Mouse (Mus musculus) ES-Bruce4 (cell line): ENCODE results near the gene 2410002F23Rik. TPM values are rescaled to one million over a fixed set of nuclear protein-coding genes. Genes with fewer than 3 reads are reported as not detected.
A peak's percentile ranks its signal among the peaks of the same experiment; 100 is the strongest.
"Not testable (repeated sequence)": the region's sequence is repeated elsewhere in the genome, so short reads cannot be mapped to it uniquely, and the experiment has no call there.

Source experiments
- H3K27ac ChIP-seq: 2 replicates; pipeline ENCODE4 v1.5.1; 2012; ENCODE audit warnings: low read length, inconsistent platforms; ENCODE audit not compliant: insufficient read depth
- H3K27me3 ChIP-seq: 2 replicates; pipeline ENCODE4 v1.6.1; 2012; ENCODE audit warnings: mild to moderate bottlenecking, low read length, inconsistent platforms; ENCODE audit not compliant: control insufficient read depth, poor library complexity, insufficient read depth, severe bottlenecking
- H3K36me3 ChIP-seq: 2 replicates; pipeline ENCODE4 v1.6.1; 2012; ENCODE audit warnings: inconsistent platforms, mild to moderate bottlenecking, low read length, moderate library complexity; ENCODE audit not compliant: control insufficient read depth, poor library complexity, insufficient read depth, severe bottlenecking
- H3K4me1 ChIP-seq: one replicate; pipeline ENCODE4 v1.8.1; 2011; ENCODE audit warnings: low read length; ENCODE audit not compliant: control insufficient read depth, insufficient read depth
- H3K4me3 ChIP-seq: 2 replicates; pipeline ENCODE4 v1.5.1; 2011; ENCODE audit warnings: low read depth, mild to moderate bottlenecking, low read length
- H3K9ac ChIP-seq: 2 replicates; pipeline ENCODE4 v1.6.1; 2012; ENCODE audit warnings: low read depth, mild to moderate bottlenecking, inconsistent platforms; ENCODE audit not compliant: poor library complexity, severe bottlenecking
- H3K9me3 ChIP-seq: replicated peaks from 2 replicates; pipeline ENCODE4 v1.6.1; 2012; ENCODE audit warnings: mild to moderate bottlenecking, low read length, inconsistent platforms; ENCODE audit not compliant: control insufficient read depth, poor library complexity, insufficient read depth, severe bottlenecking
- CTCF ChIP-seq: IDR thresholded peaks from one replicate; pipeline ENCODE4 v1.8.1; 2011; ENCODE audit warnings: low read depth, low read length
- EP300 ChIP-seq: IDR thresholded peaks from 2 replicates; pipeline ENCODE4 v1.6.1; 2011; ENCODE audit warnings: low read depth, low read length; ENCODE audit not compliant: insufficient read depth
- POLR2A ChIP-seq: IDR thresholded peaks from one replicate; pipeline ENCODE4 v1.8.1; 2011; ENCODE audit warnings: low read length; ENCODE audit not compliant: insufficient read depth
- polyA plus RNA-seq: library from polyadenylated mRNA; stranded (reverse); fragments of >200 nt; gene quantifications from 2 replicates; pipeline ENCODE4 v1.2.4, GENCODE M21; 2011; ENCODE audit warnings: low read depth; ENCODE audit not compliant: missing spikeins, insufficient read depth, insufficient read length

The 2410002F23Rik gene
- polyA plus RNA-seq, 1 experiment, result 76.7 TPM

DNA sequence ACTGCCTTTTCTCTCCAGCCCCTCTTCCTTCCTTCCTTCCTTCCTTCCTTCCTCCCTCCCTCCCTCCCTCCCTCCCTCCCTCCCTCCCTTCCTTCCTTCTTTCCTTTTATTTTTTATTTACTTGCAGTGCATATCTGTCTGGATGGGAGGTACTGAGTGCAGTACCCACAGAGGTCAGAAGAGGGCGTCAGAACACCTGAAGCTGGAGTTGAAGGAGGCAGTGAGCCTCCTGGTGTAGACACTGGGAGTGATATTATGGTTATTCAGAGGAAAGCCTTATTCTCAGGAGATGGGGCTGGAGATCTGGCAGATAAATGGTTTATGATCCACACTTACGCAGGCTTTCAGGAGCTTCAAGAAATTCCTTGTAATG, 30.7 kb downstream of the 2410002F23Rik start:
- TF ChIP-seq POLR2A, result no peak
- TF ChIP-seq EP300, result no peak
- peak; percentile 79 for TF ChIP-seq CTCF
- Histone ChIP-seq H3K36me3 (no peaks in the 10 kb centered on the region), H3K9ac (no peak overlapping the region), H3K9me3 (no peaks in the 10 kb centered on the region), H3K4me1 (peaks cover 2% of the 10 kb centered on the region), H3K4me3 (no peak overlapping the region), H3K27me3 (no peaks in the 10 kb centered on the region), H3K27ac (no peak overlapping the region)

DNA sequence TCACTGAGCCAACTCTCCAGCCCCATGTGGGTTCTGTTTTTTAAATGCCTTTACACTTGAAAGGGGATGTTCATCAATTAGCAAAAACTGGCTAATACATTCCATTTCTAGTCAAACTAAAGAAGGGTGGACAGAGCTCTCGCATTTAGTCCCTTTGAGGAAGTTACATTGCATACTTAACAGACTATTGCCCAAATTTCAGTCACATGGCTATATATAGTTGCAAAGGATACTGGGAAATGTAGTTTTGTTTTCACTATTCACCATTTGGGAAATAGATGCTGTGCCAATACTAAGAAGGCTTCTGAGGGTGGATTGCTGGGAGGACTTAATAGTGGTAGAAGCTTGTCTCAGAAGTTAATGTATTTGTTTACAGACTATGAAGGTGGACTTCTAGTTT, 34.4 kb downstream of the 2410002F23Rik start:
- Histone ChIP-seq H3K4me1 (no peaks in the 10 kb centered on the region), H3K27ac (no peak overlapping the region), H3K9ac (no peak overlapping the region), H3K4me3 (no peak overlapping the region), H3K9me3 (no peaks in the 10 kb centered on the region), H3K27me3 (no peaks in the 10 kb centered on the region), H3K36me3 (no peaks in the 10 kb centered on the region)
- TF ChIP-seq EP300 (no peak), POLR2A (no peak), CTCF (no peak)

DNA sequence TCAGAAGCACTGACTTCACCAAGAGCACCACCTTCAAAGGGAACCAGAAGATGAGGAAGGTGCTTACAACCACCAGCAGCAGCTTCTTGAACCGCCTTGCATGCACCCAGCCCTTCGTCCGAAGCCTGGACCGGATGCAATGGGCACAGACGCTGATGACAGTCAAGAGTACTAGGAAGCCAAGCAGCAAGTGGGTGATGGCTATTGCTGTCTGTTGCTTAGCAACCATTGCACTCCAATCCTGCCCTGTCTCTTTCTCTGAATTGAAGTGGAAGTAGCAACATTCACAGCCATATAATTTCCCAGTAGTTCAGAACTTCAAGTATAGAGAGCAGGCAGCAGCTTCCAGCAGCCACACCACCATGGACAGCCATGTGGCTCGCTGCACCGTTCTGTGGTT, 35.1 kb downstream of the 2410002F23Rik start:
- no peaks in the 10 kb centered on the region for H3K36me3 ChIP-seq
- H3K9me3 ChIP-seq, result no peaks in the 10 kb centered on the region
- H3K4me3 ChIP-seq, result no peak overlapping the region
- no peaks in the 10 kb centered on the region for H3K27me3 ChIP-seq
- TF ChIP-seq POLR2A (no peak), CTCF (no peak), EP300 (no peak)
- no peak overlapping the region for H3K27ac ChIP-seq
- no peak overlapping the region for H3K9ac ChIP-seq
- H3K4me1 ChIP-seq, result no peaks in the 10 kb centered on the region

DNA sequence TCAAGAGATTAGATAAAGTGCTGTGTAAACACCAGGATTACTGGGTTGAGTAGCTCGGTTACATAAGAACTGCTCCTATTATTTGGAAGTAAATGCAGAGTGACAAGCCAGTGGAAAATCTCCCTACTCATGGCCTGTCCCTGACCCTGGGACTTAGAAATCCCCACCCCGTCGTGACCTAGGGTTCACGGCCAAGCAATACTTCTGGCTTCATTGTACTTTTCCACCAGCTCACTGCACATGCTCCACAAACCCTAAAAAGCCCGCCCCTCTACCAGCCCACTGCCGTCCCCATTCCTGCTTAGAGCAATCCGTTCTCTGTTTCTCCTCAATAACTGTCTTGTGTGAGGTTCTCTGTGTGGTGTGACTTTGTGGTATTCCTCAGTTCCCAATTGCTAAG, 41.2 kb downstream of the 2410002F23Rik start:
- Histone ChIP-seq H3K9ac (no peak overlapping the region), H3K4me1 (peaks cover 3% of the 10 kb centered on the region), H3K4me3 (no peak overlapping the region), H3K27me3 (no peaks in the 10 kb centered on the region), H3K36me3 (no peaks in the 10 kb centered on the region), H3K9me3 (peaks cover 20% of the 10 kb centered on the region), H3K27ac (no peak overlapping the region)
- TF ChIP-seq CTCF (no peak), POLR2A (no peak), EP300 (no peak)

DNA sequence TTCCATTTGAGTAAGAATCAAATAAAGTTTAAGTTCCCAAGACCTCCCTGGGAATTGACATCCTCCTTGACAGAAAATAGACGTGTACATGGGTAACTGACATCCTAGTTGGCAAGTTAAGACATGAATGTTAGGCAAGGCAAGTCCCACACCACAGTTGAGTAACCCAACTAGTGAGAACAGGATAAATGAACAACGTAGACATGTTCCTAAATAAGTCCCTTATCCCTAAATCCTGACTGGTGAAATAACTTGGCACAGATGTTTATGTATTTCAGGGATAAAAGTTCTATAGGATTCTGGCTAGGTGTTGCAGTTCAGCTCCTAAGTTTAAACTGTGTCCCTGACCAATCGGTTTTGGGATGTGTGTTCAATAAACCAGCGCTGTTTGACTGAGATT, 44.5 kb downstream of the 2410002F23Rik start:
- H3K27ac ChIP-seq, result peak overlapping the region; percentile 96
- no peak for TF ChIP-seq CTCF
- TF ChIP-seq EP300, result no peak
- TF ChIP-seq POLR2A, result no peak
- H3K9me3 ChIP-seq, result peaks cover 20% of the 10 kb centered on the region
- no peak overlapping the region for H3K4me3 ChIP-seq
- H3K9ac ChIP-seq, result no peak overlapping the region
- H3K27me3 ChIP-seq, result no peaks in the 10 kb centered on the region
- H3K4me1 ChIP-seq, result peaks cover 3% of the 10 kb centered on the region
- no peaks in the 10 kb centered on the region for H3K36me3 ChIP-seq

DNA sequence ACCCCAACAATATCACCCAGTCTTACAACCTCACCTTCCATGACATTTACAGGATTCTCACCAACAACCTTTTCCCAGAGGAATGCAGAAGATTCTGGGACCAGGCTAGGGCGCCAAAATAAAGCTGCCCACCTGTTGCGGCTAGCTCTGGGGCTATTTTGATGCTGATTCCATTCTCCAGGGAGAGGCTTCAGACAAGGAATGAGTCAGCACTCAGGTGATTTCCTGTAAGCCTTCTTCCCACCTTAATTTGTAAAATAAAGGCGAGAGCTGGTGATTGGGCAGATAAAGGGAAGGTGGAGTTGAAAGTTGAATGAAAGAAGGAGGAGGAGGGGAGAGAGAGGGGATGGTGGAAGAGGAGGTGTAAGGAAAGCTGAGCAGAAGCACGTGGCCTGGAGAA, 44.9 kb downstream of the 2410002F23Rik start:
- peak overlapping the region; percentile 96 for H3K27ac ChIP-seq

DNA sequence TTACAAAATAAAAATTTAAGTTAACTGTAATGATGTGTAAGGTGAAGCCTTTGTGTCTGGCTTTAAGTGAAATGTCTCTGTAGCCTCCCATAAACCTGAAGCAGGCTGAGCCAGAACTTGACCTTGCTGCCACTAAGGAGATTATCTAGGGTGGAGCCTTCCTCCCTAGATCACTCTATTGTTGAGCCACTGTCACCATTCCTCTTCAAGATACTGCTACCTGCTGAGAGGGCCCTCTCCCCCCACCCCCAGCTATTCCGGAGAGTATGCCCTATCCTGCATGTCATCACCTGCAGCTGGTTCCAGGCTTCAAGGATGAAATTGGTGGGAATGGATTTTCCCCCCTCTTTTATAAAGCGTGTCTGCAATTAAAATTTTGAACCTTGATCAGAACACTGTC, 51.0 kb downstream of the 2410002F23Rik start:
- H3K27me3 ChIP-seq, H3K27ac ChIP-seq, H3K9me3 ChIP-seq, H3K4me1 ChIP-seq, H3K36me3 ChIP-seq, H3K9ac ChIP-seq, H3K4me3 ChIP-seq: not testable (repeated sequence)

More for the DNA sequence above, 44.9 kb downstream of the 2410002F23Rik start:
- H3K27me3 ChIP-seq, result no peaks in the 10 kb centered on the region
- H3K36me3 ChIP-seq, result no peaks in the 10 kb centered on the region
- H3K9me3 ChIP-seq, result peaks cover 20% of the 10 kb centered on the region
- H3K9ac ChIP-seq, result no peak overlapping the region
- H3K4me3 ChIP-seq, result no peak overlapping the region
- H3K4me1 ChIP-seq, result peaks cover 3% of the 10 kb centered on the region
- TF ChIP-seq CTCF (no peak), EP300 (peak; percentile 74), POLR2A (no peak)
